Mouse (Mus musculus) kidney, adult 8-10 months (tissue): ENCODE measurements at regions not wholly inside any gene's neighbourhood (a gene's known extent, or its start where the extent isn't known, plus 50 kb on each side); places are given as distances from the start of the nearest gene placed in this dataset.
A peak's percentile ranks its signal among the peaks of the same experiment; 100 is the strongest.

Experiments used
- DNase-seq, 2 experiments: peaks; one replicate each; pipeline ENCODE4 v3.0.0; 2022

GRCm38 (mm10) chr8:92064175-92064821 is 262.4 kb upstream of the Irx3 start:
- no peak for DNase-seq

GRCm38 (mm10) chr8:92063333-92063732 is 261.5 kb upstream of the Irx3 start:
- no peak for DNase-seq

GRCm38 (mm10) chr8:92059471-92059870 is 257.6 kb upstream of the Irx3 start:
- DNase-seq, result no peak

GRCm38 (mm10) chr8:92058953-92059352 is 257.1 kb upstream of the Irx3 start:
- no peak for DNase-seq

- no peak for DNase-seq
Observed at GRCm38 (mm10) chr8:92057857-92058256, 256.0 kb upstream of the Irx3 start.

GRCm38 (mm10) chr8:92055590-92055989 is 253.7 kb upstream of the Irx3 start:
- no peak for DNase-seq

- no peak for DNase-seq
Observed at GRCm38 (mm10) chr8:92044695-92045094, 242.8 kb upstream of the Irx3 start.

GRCm38 (mm10) chr8:92042951-92043350 is 241.1 kb upstream of the Irx3 start:
- no peak for DNase-seq

- no peak for DNase-seq
Observed at GRCm38 (mm10) chr8:92029954-92030353, 228.1 kb upstream of the Irx3 start.

- no peak for DNase-seq
Observed at GRCm38 (mm10) chr8:92029516-92029915, 227.6 kb upstream of the Irx3 start.

GRCm38 (mm10) chr8:92028308-92028707 is 226.4 kb upstream of the Irx3 start:
- DNase-seq, result no peak

GRCm38 (mm10) chr8:92024133-92024532 is 222.3 kb upstream of the Irx3 start:
- DNase-seq, result no peak

- no peak for DNase-seq
Observed at GRCm38 (mm10) chr8:92021521-92021920, 219.7 kb upstream of the Irx3 start.

- no peak for DNase-seq
Observed at GRCm38 (mm10) chr8:92014704-92015103, 212.8 kb upstream of the Irx3 start.

GRCm38 (mm10) chr8:92013183-92013582 is 211.3 kb upstream of the Irx3 start:
- DNase-seq, result no peak

- DNase-seq, result peak; percentile 28 to 50
Observed at GRCm38 (mm10) chr8:92010412-92010811, 208.5 kb upstream of the Irx3 start.

- peak; percentile 25 to 62 for DNase-seq
Observed at GRCm38 (mm10) chr8:92008616-92009610, 207.0 kb upstream of the Irx3 start.

- DNase-seq, result no peak
Observed at GRCm38 (mm10) chr8:92005091-92005490, 203.2 kb upstream of the Irx3 start.

GRCm38 (mm10) chr8:92004532-92004931 is 202.7 kb upstream of the Irx3 start:
- no peak for DNase-seq

- no peak for DNase-seq
Observed at GRCm38 (mm10) chr8:92000368-92000767, 198.5 kb upstream of the Irx3 start.

GRCm38 (mm10) chr8:91999661-92000060 is 197.8 kb upstream of the Irx3 start:
- DNase-seq, result no peak

- peak in 1 of 2 experiments; percentile 26 for DNase-seq
Observed at GRCm38 (mm10) chr8:91999189-91999588, 197.3 kb upstream of the Irx3 start.

GRCm38 (mm10) chr8:91997892-91998189 is 196.0 kb upstream of the Irx3 start:
- no peak for DNase-seq
